Mouse (Mus musculus): ENCODE measurements around the gene Mon1a. TPM values are rescaled to one million over a fixed set of nuclear protein-coding genes. Genes with fewer than 3 reads are reported as not detected.

Gene Mon1a
- total RNA-seq, 2 experiments from 2014 or later: 10.0 to 10.3 TPM

- no peak for DNase-seq
Measured at GRCm38 (mm10) chr9:107949184-107949921, 61.4 kb downstream of the Mon1a start.

- no peak for DNase-seq
Measured at GRCm38 (mm10) chr9:107949922-107950235, 61.9 kb downstream of the Mon1a start, which contains the start of gene Traip. Gene Traip (plus strand): TSS chr9:107950136.

- DNase-seq: peak; percentile 95 to 97
Measured at GRCm38 (mm10) chr9:107950460-107951355, 62.8 kb downstream of the Mon1a start.

Other genes starting within 250 kb of the Mon1a start
- gene Slc38a3, start 218.6 kb upstream of the Mon1a start, total RNA-seq (2021): 10 to 100 TPM; 48.3 to 61.0 TPM
- gene Gnat1, start 208.4 kb upstream of the Mon1a start, total RNA-seq (2021): not detected
- gene Sema3f, start 177.7 kb upstream of the Mon1a start, total RNA-seq (2021): 10 to 100 TPM; 14.7 to 16.5 TPM
- gene Rbm5, start 117.2 kb upstream of the Mon1a start, total RNA-seq (2021): 10 to 100 TPM; 48.6 to 57.9 TPM
- gene Rbm6, start 14.9 kb upstream of the Mon1a start, total RNA-seq (2021): 10 to 100 TPM; 25.1 to 25.2 TPM
- 1 to 10 TPM; 2.3 to 3.1 TPM for gene Mst1r, start 18.7 kb downstream of the Mon1a start, total RNA-seq (2021)
- gene Actl11, start 40.3 kb downstream of the Mon1a start, total RNA-seq (2021): not detected
- not detected for gene Camkv, start 47.5 kb downstream of the Mon1a start, total RNA-seq (2021)
- gene Traip, start 62.0 kb downstream of the Mon1a start, total RNA-seq (2021): 1 to 10 TPM in 1 of 2 experiments, under 1 TPM in 1; 0.35 to 1.0 TPM
- 10 to 100 TPM; 12.3 to 15.6 TPM for gene Uba7, start 87.4 kb downstream of the Mon1a start, total RNA-seq (2021)
- under 1 TPM in 1 of 2 experiments, not detected in 1; 0.37 TPM for gene Gm20661, start 94.9 kb downstream of the Mon1a start, total RNA-seq (2021)
- gene Inka1, start 97.7 kb downstream of the Mon1a start, total RNA-seq (2021): 1 to 10 TPM; 6.1 to 8.4 TPM
- gene Cdhr4, start 104.3 kb downstream of the Mon1a start, total RNA-seq (2021): 1 to 10 TPM in 1 of 2 experiments, not detected in 1; 2.7 TPM
- gene Gm20662, start 108.2 kb downstream of the Mon1a start, total RNA-seq (2021): 1 to 10 TPM; 1.1 to 1.4 TPM
- gene Ip6k1, start 114.3 kb downstream of the Mon1a start, total RNA-seq (2021): 10 to 100 TPM; 30.4 to 32.0 TPM
- 10 to 100 TPM; 10.5 to 10.6 TPM for gene Gmppb, start 161.1 kb downstream of the Mon1a start, total RNA-seq (2021)
- 1 to 10 TPM; 1.4 to 1.8 TPM for gene Amigo3, start 165.0 kb downstream of the Mon1a start, total RNA-seq (2021)
- under 1 TPM in 1 of 2 experiments, not detected in 1; 0.36 TPM for gene Mst1, start 192.3 kb downstream of the Mon1a start, total RNA-seq (2021)
- gene Rnf123, start 195.2 kb downstream of the Mon1a start, total RNA-seq (2021): 10 to 100 TPM; 83.4 to 86.8 TPM
- gene Apeh, start 206.5 kb downstream of the Mon1a start, total RNA-seq (2021): 10 to 100 TPM; 37.4 to 48.3 TPM

Measured in heart, adult 18-20 months (tissue).